Mouse (Mus musculus) kidney, embryonic 14.5 days (tissue): Measurements from ENCODE around the gene Col4a1. TPM values are rescaled to one million over a fixed set of nuclear protein-coding genes. Genes with fewer than 3 reads are reported as not detected.

Experiments used
- ATAC-seq: fragments of 200-750 bp; cut with Nextera tagmentation; 2 replicates; pipeline ENCODE4 v1.8.0; 2017; ENCODE audit warnings: moderate number of reproducible peaks, mild to moderate bottlenecking, moderate TSS enrichment, moderate library complexity; ENCODE audit not compliant: low FRiP score, low TSS enrichment
- H3K27ac ChIP-seq: fragments of 300-500 bp; sonication (generic); 2 replicates; pipeline ENCODE4 v1.5.1; 2014; ENCODE audit warnings: low read depth, mild to moderate bottlenecking, low read length, moderate library complexity, mixed read lengths
- H3K27me3 ChIP-seq: fragments of 300-500 bp; sonication (generic); 2 replicates; pipeline ENCODE4 v1.6.1; 2014; ENCODE audit warnings: mild to moderate bottlenecking, low read length; ENCODE audit not compliant: control insufficient read depth, insufficient read depth
- H3K36me3 ChIP-seq: fragments of 300-500 bp; sonication (generic); 2 replicates; pipeline ENCODE4 v1.6.1; 2014; ENCODE audit warnings: low read length, mixed read lengths; ENCODE audit not compliant: control insufficient read depth, insufficient read depth
- H3K4me1 ChIP-seq: fragments of 300-500 bp; sonication (generic); 2 replicates; pipeline ENCODE4 v1.6.1; 2014; ENCODE audit warnings: low read length, mixed read lengths; ENCODE audit not compliant: control insufficient read depth, insufficient read depth
- H3K4me2 ChIP-seq: fragments of 300-500 bp; sonication (generic); replicated peaks from 2 replicates; pipeline ENCODE4 v1.6.1; 2014; ENCODE audit warnings: low read depth, mild to moderate bottlenecking, low read length
- H3K4me3 ChIP-seq: fragments of 300-500 bp; sonication (generic); 2 replicates; pipeline ENCODE4 v1.5.1; 2014; ENCODE audit warnings: mild to moderate bottlenecking, low read length
- H3K9ac ChIP-seq: fragments of 300-500 bp; sonication (generic); 2 replicates; pipeline ENCODE4 v1.6.1; 2014; ENCODE audit warnings: low read depth, mild to moderate bottlenecking, low read length, moderate library complexity
- H3K9me3 ChIP-seq: fragments of 300-500 bp; sonication (generic); 2 replicates; pipeline ENCODE4 v1.6.1; 2016; ENCODE audit warnings: low read length; ENCODE audit not compliant: control insufficient read depth
- WGBS: fragments of 180-500 bp; shearing (Covaris S2); extraction: QIAGEN DNeasy Blood & Tissue Kit; methylation state at CpG from one replicate; pipeline ENCODE4 v1.1.7; 2014; 5-methylcytosine and 5-hydroxymethylcytosine counted together
- polyA plus RNA-seq: library from polyadenylated mRNA; unstranded; fragments of >200 nt; fragmentation: Nextera tagmentation; extraction: Ambion mirVana; gene quantifications from 2 replicates; pipeline ENCODE4 v1.2.1, GENCODE M21; 2014

Gene Col4a1
- polyA plus RNA-seq, 1 experiment from 2014 or later = 322 TPM

DNA sequence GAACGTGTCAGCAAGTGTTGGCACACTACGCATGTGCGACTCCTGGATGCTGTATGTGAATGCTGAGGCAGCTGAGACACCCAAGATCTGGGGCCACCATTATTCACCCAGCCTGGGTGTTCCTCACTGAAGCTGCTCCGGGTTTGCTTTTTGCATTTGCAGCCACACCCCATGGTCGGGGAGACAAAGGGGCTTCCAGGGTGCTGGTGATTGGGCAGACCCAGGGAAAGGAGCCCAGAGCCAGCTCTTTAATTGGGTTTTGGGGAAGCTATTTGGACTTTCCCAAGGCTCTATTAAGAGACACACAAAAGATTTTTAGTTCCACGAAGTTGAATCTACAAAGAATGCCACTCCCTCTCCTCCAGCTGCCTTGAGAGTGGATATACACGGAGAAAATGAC, 85.2 kb downstream of the Col4a1 start:
- Histone ChIP-seq H3K27ac (no peak overlapping the region), H3K36me3 (peaks cover 90% of the 10 kb centered on the region), H3K9ac (no peak overlapping the region), H3K9me3 (no peaks in the 10 kb centered on the region), H3K4me1 (no peaks in the 10 kb centered on the region), H3K4me2 (no peak overlapping the region), H3K27me3 (no peaks in the 10 kb centered on the region), H3K4me3 (no peak overlapping the region)
- 73% methylated on average over 7 of the region's 7 CpGs for WGBS
- ATAC-seq = no peak

DNA sequence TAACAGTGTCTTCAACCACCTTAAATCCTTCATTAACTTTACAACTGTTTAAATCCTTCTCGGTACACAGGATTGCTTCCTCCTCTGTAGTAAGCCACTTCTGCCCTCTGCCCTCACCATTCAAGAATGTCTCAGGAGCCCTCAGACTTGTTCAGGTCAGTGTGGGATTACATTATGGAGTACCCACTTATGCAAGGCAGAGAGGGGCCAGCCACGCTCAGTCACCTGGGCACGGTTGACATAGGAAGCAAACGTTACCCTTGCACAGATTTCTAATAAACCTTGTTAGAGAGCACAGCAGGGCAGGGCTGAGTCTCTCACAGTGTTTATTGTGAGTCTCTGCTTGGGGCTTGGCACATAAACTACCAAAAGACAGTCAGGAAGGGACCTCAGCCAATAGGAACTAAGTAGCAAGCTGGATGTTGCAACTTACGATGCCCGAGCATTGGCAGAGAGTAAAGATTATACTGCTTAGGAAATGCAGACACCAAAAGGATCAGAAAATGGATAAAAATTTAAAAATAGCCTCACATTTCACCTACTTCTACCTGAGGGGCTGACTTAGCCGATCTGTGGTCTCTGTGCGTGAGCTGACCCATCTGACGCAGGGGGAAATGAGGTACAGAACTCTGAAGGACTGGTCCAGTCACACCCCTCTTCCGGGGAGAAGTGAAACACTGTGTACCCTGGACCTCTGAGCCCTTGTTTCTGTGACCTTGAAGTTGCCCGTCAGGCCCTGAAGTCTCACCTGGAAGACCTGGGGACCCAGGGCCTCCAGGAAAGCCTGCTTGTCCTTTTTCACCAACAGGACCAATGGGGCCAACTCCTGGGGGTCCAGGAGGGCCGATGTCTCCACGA, 86.8 kb downstream of the Col4a1 start:
- no peak overlapping the region for H3K4me2 ChIP-seq
- H3K9me3 ChIP-seq = no peaks in the 10 kb centered on the region
- no peak overlapping the region for H3K4me3 ChIP-seq
- H3K36me3 ChIP-seq = peaks cover 93% of the 10 kb centered on the region
- H3K27me3 ChIP-seq = no peaks in the 10 kb centered on the region
- WGBS = 88% methylated on average over 13 of the region's 13 CpGs
- no peak overlapping the region for H3K27ac ChIP-seq
- no peaks in the 10 kb centered on the region for H3K4me1 ChIP-seq
- no peak for ATAC-seq
- no peak overlapping the region for H3K9ac ChIP-seq

DNA sequence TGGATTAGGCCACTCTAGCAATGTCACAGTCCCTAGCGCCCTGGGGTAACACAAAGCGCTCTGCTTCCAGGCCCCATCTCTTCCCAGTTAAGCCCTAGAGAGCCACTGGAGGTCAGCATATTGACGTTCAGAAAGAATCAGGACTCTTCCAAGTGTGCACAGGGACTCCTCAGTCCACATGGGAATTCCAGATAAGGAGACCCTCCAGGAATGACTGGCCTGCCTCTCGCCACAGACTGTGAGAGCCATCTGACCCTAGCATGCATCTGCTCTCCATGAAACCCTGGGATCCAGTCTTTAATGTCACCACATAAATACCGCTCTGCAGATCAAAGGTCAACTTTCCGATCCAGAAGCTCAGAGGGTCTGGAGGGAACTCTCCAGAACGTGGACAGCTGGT, 88.4 kb downstream of the Col4a1 start:
- H3K27me3 ChIP-seq = no peaks in the 10 kb centered on the region
- no peak overlapping the region for H3K9ac ChIP-seq
- no peaks in the 10 kb centered on the region for H3K9me3 ChIP-seq
- H3K27ac ChIP-seq = no peak overlapping the region
- no peak overlapping the region for H3K4me3 ChIP-seq
- whole genome bisulfite sequencing = 66% methylated on average over 7 of the region's 7 CpGs
- no peak for ATAC-seq
- peaks cover 96% of the 10 kb centered on the region for H3K36me3 ChIP-seq
- H3K4me2 ChIP-seq = no peak overlapping the region
- no peaks in the 10 kb centered on the region for H3K4me1 ChIP-seq

DNA sequence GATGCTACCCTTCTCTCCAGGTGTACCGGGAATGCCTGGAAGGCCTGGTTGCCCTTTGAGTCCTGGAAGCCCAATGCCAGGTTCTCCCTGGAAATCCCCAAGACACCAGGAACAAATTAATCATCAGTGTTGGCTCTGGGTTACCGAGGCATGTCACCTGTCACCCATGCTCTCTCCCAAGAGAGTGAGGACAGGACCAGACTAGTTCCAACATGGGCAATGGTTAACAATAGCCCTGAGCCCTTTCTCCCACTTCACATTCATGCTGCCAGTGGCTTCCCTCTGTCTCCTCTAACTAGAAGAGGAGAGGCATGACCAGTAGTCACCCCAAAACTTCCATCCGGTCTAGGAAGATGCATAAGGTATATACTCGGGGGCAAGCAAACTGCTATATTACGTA, 91.3 kb downstream of the Col4a1 start:
- Histone ChIP-seq H3K4me3 (no peak overlapping the region), H3K4me1 (no peaks in the 10 kb centered on the region), H3K36me3 (peaks cover 97% of the 10 kb centered on the region), H3K27me3 (no peaks in the 10 kb centered on the region), H3K27ac (no peak overlapping the region), H3K9me3 (no peaks in the 10 kb centered on the region), H3K4me2 (no peak overlapping the region), H3K9ac (no peak overlapping the region)
- 90% methylated on average over 5 of the region's 5 CpGs for WGBS
- no peak for ATAC-seq

DNA sequence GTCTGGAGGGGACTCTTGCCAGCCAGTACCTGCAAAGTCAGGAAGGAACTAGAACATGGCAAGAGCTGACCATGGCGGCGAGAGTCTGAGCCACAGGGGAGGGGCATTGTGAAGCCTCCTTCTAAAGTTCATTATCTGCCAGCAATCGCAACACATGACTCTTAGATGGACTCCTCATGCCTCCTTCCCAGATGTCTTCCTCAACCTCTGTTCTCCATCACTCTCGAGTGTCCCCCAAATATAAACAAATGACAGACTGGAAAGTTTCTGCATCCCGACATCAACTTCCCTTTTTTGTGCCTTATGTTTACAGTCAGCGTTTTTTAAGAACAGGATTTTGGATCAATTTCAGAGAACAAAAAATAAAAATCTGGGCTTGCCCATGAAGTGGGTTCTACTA, 93.3 kb downstream of the Col4a1 start:
- H3K36me3 ChIP-seq = peaks cover 99% of the 10 kb centered on the region
- H3K4me1 ChIP-seq = no peaks in the 10 kb centered on the region
- H3K27me3 ChIP-seq = no peaks in the 10 kb centered on the region
- WGBS = 90% methylated on average over 6 of the region's 6 CpGs
- H3K27ac ChIP-seq = no peak overlapping the region
- no peak overlapping the region for H3K9ac ChIP-seq
- H3K9me3 ChIP-seq = no peaks in the 10 kb centered on the region
- H3K4me2 ChIP-seq = no peak overlapping the region
- no peak for ATAC-seq
- H3K4me3 ChIP-seq = no peak overlapping the region

DNA sequence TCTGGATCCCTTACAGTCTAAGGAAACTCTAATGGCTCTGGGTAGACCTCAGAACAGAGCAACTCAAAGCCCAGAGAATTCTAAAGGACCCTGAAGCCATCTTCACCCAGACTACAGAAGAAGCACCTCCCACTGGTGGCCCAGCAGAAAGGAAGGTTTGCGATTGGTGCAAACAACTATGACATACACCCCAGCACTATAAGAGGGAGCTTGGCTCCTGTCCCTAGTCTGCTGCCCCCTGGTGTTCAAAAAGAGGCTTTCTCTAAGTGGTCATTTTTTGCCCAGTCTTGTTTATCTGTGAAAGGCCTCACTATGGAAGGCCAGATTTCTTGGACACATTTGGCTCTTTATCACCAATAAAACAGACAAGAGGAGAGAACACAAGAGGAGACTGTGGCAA, 97.4 kb downstream of the Col4a1 start:
- no peak overlapping the region for H3K9ac ChIP-seq
- H3K4me3 ChIP-seq = no peak overlapping the region
- peak; percentile 70; the same call in 1 of the 2 replicates for ATAC-seq
- H3K4me1 ChIP-seq = no peaks in the 10 kb centered on the region
- H3K9me3 ChIP-seq = no peaks in the 10 kb centered on the region
- H3K27me3 ChIP-seq = no peaks in the 10 kb centered on the region
- H3K36me3 ChIP-seq = peaks cover 97% of the 10 kb centered on the region
- no peak overlapping the region for H3K4me2 ChIP-seq
- no peak overlapping the region for H3K27ac ChIP-seq
- 50% methylated on average over 1 of the region's 1 CpGs for WGBS

DNA sequence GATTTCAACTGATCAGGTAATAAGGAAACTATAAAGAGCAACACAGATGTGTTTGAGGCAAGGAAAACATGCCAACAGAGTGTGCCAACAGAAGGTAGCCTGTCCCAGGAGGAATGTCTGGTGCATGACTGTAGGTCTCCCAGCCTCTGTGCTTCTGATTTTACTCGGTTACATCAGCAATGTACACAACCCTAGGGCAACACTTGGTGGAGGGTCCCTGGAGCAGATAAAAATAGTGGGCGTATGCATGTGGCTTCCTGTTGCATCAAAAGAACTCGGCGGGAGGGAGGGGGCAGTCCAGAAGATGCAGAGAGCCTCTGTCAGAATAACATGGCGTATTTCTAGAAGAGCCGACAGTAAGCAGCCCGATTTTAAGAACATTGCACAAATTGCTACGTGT, 106.1 kb downstream of the Col4a1 start:
- Histone ChIP-seq H3K36me3 (peaks cover 95% of the 10 kb centered on the region), H3K4me1 (no peaks in the 10 kb centered on the region), H3K27me3 (no peaks in the 10 kb centered on the region), H3K9me3 (no peaks in the 10 kb centered on the region), H3K4me2 (no peak overlapping the region), H3K4me3 (no peak overlapping the region), H3K27ac (no peak overlapping the region), H3K9ac (no peak overlapping the region)
- ATAC-seq = no peak
- WGBS = 77% methylated on average over 8 of the region's 8 CpGs

DNA sequence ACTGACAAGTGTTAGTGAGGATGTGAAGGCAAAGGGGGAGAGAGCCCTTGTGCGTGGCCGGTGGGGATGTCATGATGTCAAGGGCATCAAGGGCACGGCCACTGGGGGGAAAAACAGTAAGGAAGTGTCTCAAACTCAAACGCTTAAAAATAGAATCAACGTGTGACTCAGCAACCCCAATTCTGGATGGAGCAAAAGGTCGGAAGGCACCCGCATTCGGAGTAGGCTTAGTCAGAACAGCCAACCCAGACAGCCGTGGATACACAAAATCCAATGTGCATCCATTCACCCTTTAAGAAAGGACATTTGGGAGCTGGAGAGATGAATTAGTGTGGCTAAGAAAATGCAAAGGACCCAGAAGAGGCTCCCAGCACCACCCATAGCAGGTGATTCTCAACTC, 107.1 kb downstream of the Col4a1 start:
- no peak overlapping the region for H3K4me2 ChIP-seq
- H3K4me1 ChIP-seq = no peaks in the 10 kb centered on the region
- peaks cover 96% of the 10 kb centered on the region for H3K36me3 ChIP-seq
- WGBS = 83% methylated on average over 9 of the region's 9 CpGs
- H3K9me3 ChIP-seq = no peaks in the 10 kb centered on the region
- no peak overlapping the region for H3K27ac ChIP-seq
- ATAC-seq = no peak
- H3K4me3 ChIP-seq = no peak overlapping the region
- H3K27me3 ChIP-seq = no peaks in the 10 kb centered on the region
- no peak overlapping the region for H3K9ac ChIP-seq

DNA sequence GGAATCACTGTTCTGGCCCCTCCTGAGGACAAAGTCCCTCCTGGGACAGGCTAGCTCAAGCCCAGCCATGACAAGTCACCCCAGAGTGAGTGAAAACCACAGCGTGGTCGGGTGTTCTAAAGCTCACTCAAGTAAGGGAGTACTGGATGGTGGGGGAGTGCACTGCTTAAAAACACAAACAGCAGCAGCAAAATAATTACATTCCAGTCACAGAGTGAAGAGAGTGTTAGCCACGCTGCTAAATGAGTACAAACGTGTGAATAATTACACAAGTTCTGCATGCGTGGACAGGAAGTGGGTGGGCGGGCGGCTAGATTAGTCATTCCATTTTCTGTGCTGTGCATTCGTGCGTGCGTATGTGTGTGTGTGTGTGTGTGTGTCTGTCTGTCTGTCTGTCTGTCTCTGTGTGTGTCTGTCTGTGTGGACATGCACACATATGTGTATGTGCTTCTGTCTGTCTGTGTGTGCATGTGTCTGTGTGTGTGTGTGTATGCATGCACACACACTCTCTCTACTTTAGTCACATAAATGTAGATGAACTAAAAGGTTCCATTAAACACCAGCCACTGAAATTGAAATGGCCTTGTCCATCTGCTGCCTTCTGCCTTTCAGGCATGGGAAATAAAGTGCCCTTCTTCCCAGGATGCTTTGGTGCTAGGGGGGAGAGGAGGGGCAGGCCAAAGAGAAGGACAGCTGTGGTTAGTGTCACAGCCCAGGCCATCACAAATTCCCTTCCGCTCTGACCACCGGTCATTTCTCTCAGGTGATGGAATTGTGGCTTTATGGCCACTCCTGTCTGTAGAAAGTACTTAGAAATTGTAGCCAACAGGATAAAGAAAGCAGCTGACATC, 109.1 kb downstream of the Col4a1 start:
- 73% methylated on average over 12 of the region's 12 CpGs for WGBS
- Histone ChIP-seq H3K27ac (no peak overlapping the region), H3K9me3 (no peaks in the 10 kb centered on the region), H3K4me2 (no peak overlapping the region), H3K4me3 (no peak overlapping the region), H3K36me3 (peaks cover 95% of the 10 kb centered on the region), H3K4me1 (no peaks in the 10 kb centered on the region), H3K27me3 (no peaks in the 10 kb centered on the region), H3K9ac (no peak overlapping the region)
- ATAC-seq = peak; percentile 30; the same call in 1 of the 2 replicates
